Mouse (Mus musculus) heart, embryonic 14.5 days (tissue): ENCODE data around the gene Qrich2. TPM values are rescaled to one million over a fixed set of nuclear protein-coding genes. Genes with fewer than 3 reads are reported as not detected.

Experiments
- ATAC-seq: fragments of 200-750 bp; cut with Nextera tagmentation; 2 replicates; pipeline ENCODE4 v1.8.0; 2017; ENCODE audit warnings: low read depth, moderate TSS enrichment; ENCODE audit not compliant: insufficient number of reproducible peaks, insufficient read depth, low FRiP score
- H3K27ac ChIP-seq, 2 experiments: fragments of 200-500 bp in 1 of 2; fragments of 300-500 bp in 1 of 2; sonication (generic) in 1 of 2; replicated peaks in 1 of 2; 2 replicates each; pipeline ENCODE4 v1.5.1; 2012 to 2014; ENCODE audit warnings: low read depth in 2 of 2, low read length in 2 of 2, control low read depth in 1 of 2, mild to moderate bottlenecking in 1 of 2, mixed read lengths in 1 of 2; ENCODE audit not compliant: control insufficient read depth in 1 of 2, insufficient read depth in 1 of 2
- H3K27me3 ChIP-seq: fragments of 300-500 bp; sonication (generic); 2 replicates; pipeline ENCODE4 v1.6.1; 2014; ENCODE audit warnings: mild to moderate bottlenecking, low read length, control low read depth; ENCODE audit not compliant: control insufficient read depth, insufficient read depth
- H3K36me3 ChIP-seq: fragments of 300-500 bp; sonication (generic); 2 replicates; pipeline ENCODE4 v1.6.1; 2014; ENCODE audit warnings: mild to moderate bottlenecking, control low read depth, low read length, mixed read lengths; ENCODE audit not compliant: control insufficient read depth, insufficient read depth
- H3K4me1 ChIP-seq, 2 experiments: fragments of 200-500 bp in 1 of 2; fragments of 300-500 bp in 1 of 2; sonication (generic) in 1 of 2; 2 replicates each; pipeline ENCODE4 v1.6.1; 2012 to 2014; ENCODE audit warnings: low read length in 2 of 2, control low read depth in 1 of 2, mixed read lengths in 1 of 2; ENCODE audit not compliant: control insufficient read depth in 2 of 2, insufficient read depth in 2 of 2
- H3K4me2 ChIP-seq: fragments of 300-500 bp; sonication (generic); 2 replicates; pipeline ENCODE4 v1.6.1; 2014; ENCODE audit warnings: mild to moderate bottlenecking, low read length
- H3K4me3 ChIP-seq, 2 experiments: fragments of 200-500 bp in 1 of 2; fragments of 300-500 bp in 1 of 2; sonication (generic) in 1 of 2; 2 replicates each; pipeline ENCODE4 v1.5.1; 2012 to 2014; ENCODE audit warnings: low read length in 2 of 2, mild to moderate bottlenecking in 2 of 2, control low read depth in 1 of 2, low read depth in 1 of 2, moderate library complexity in 1 of 2; ENCODE audit not compliant: control insufficient read depth in 1 of 2, insufficient read depth in 1 of 2
- H3K9ac ChIP-seq: fragments of 300-500 bp; sonication (generic); 2 replicates; pipeline ENCODE4 v1.6.1; 2014; ENCODE audit warnings: mild to moderate bottlenecking, low read length
- H3K9me3 ChIP-seq: fragments of 300-500 bp; sonication (generic); 2 replicates; pipeline ENCODE4 v1.6.1; 2016; ENCODE audit warnings: low read length, control low read depth; ENCODE audit not compliant: control insufficient read depth
- WGBS: fragments of 180-500 bp; shearing (Covaris S2); extraction: QIAGEN DNeasy Blood & Tissue Kit; methylation state at CpG from one replicate; pipeline ENCODE4 v1.1.7; 2014; 5-methylcytosine and 5-hydroxymethylcytosine counted together
- polyA plus RNA-seq: library from polyadenylated mRNA; unstranded; fragments of >200 nt; fragmentation: Nextera tagmentation; extraction: Ambion mirVana; gene quantifications from 2 replicates; pipeline ENCODE4 v1.2.1, GENCODE M21; 2014

The Qrich2 gene
- polyA plus RNA-seq, 1 experiment from 2014 or later = not detected

DNA sequence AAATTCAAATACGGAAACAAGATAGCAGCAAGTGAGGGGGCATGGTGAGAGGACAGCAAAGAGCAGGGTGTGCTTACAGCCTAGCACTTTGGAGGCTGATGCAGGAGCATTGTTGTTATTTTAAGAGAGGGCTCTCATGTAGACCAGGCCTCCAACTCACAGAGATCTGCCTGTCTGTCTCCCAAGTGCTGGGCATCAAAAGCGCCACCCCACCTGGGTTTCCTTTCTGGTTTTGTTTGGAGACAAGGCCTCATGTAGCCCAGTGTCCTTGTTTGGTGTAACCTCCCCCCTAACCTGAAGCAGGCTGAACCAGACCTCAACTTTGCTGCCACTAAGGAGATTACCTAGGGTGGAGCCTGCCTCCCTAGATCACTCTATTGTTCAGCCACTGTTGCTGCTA is 43.5 kb downstream of the Qrich2 start:
- no peak for ATAC-seq
- Histone ChIP-seq H3K27me3 (no peaks in the 10 kb centered on the region), H3K36me3 (no peaks in the 10 kb centered on the region), H3K9ac (no peak overlapping the region), H3K4me3 (no peak overlapping the region), H3K9me3 (no peaks in the 10 kb centered on the region), H3K4me2 (no peak overlapping the region), H3K4me1 (peaks cover 8 to 11% of the 10 kb centered on the region in 2 experiments; a peak in 3 of 4 replicates), H3K27ac (no peak overlapping the region)
- 83% methylated on average over 2 of the region's 2 CpGs for WGBS

DNA sequence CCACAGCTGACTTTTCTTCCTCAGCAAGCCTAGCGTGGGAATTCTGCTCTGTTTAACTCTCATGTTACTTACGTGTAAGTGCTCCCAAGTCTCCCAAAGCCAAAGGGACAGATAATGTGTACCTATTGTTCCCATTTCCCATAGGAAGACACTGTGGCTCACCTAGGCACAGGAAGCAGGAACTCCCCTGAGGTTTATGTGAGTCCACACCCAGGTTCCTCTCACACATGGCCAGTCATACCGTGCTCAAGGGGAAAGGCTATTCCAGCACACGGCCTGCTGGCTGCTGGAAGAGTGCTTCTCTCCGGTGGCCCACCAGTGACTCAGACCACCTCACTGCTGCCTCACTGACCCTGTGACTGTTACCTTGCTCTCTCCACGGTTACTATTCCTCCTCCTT is 44.9 kb downstream of the Qrich2 start:
- Histone ChIP-seq H3K27ac (no peak overlapping the region), H3K27me3 (no peaks in the 10 kb centered on the region), H3K9me3 (no peaks in the 10 kb centered on the region), H3K4me2 (no peak overlapping the region), H3K4me1 (peaks cover 8 to 11% of the 10 kb centered on the region in 2 experiments; a peak in 3 of 4 replicates), H3K4me3 (no peak overlapping the region), H3K36me3 (no peaks in the 10 kb centered on the region), H3K9ac (no peak overlapping the region)
- 62% methylated on average over 6 of the region's 6 CpGs for WGBS
- ATAC-seq = no peak

DNA sequence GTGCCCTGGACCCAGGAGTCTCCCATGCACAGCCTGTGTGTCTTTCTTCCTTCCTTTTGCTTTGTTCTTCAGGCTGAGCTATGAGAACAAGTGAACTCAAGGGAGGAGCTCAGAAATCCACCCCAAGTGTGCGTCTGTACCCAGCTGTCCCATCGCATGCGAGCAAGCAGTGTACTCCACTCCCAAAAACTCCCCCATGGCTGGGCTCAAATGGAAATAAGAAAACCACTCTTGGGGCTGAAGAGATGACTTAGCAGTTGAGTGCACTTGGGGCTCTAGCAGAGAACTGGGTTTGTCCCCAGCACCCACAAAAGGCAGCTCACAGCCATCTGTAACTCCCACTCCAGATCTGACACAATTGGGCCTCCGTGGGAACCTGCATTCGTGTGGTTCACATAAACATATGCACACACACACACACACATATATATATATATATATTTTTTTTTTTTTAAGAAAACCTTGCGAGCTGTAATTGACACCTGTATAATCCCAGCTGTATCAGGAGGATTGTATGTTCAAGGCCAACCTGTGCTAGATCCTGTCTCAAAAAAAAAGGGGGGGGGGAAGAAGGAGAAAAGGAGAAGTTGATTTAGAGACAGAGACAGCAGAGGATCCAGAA is 47.1 kb downstream of the Qrich2 start:
- H3K4me1 ChIP-seq = peaks cover 0 to 4% of the 10 kb centered on the region in 2 experiments; a peak in 1 of 4 replicates
- H3K9me3 ChIP-seq = no peaks in the 10 kb centered on the region
- no peak overlapping the region for H3K9ac ChIP-seq
- H3K27ac ChIP-seq = no peak overlapping the region
- H3K4me2 ChIP-seq = no peak overlapping the region
- no peak overlapping the region for H3K4me3 ChIP-seq
- whole genome bisulfite sequencing = 84% methylated on average over 6 of the region's 6 CpGs
- no peak for ATAC-seq
- no peaks in the 10 kb centered on the region for H3K27me3 ChIP-seq
- no peaks in the 10 kb centered on the region for H3K36me3 ChIP-seq

DNA sequence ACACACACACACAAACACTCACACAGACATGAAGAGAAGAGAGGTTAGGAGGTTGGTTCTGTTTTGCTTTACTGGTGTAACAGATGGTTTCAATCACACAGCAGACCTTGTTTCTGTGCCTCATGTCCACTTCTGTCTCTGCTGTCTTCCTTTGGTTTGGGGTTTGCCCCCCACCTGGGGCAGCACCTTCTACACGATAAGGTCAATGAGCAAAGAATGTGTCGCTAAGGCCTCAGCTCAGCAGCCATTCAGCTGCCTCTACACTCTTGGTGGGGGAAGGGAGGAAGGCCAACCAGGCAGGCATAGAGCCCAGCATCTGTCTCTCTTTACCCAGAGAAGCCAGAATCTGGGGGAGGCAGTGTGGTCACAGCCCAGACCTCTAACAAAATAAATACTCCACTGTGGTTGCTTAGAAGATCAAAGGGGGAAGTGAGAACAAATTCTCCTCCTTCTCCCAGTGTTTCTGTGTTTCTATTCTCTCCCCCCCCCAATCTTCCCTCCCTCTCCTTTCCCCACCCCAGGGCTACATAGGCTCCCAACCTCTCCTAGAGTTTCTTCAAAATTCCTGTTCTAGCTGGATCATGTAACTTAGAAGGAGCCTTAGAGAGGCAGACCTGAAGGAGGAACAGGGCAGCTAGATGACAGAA is 47.7 kb downstream of the Qrich2 start:
- no peaks in the 10 kb centered on the region for H3K27me3 ChIP-seq
- peaks cover 2 to 5% of the 10 kb centered on the region in 2 experiments; a peak in 3 of 4 replicates for H3K4me1 ChIP-seq
- H3K36me3 ChIP-seq = no peaks in the 10 kb centered on the region
- WGBS = 8% methylated on average over 2 of the region's 2 CpGs
- no peak overlapping the region for H3K4me2 ChIP-seq
- no peak overlapping the region for H3K9ac ChIP-seq
- H3K4me3 ChIP-seq = no peak overlapping the region
- no peaks in the 10 kb centered on the region for H3K9me3 ChIP-seq
- no peak overlapping the region; a peak in 1 of 4 replicates for H3K27ac ChIP-seq
- ATAC-seq = no peak

DNA sequence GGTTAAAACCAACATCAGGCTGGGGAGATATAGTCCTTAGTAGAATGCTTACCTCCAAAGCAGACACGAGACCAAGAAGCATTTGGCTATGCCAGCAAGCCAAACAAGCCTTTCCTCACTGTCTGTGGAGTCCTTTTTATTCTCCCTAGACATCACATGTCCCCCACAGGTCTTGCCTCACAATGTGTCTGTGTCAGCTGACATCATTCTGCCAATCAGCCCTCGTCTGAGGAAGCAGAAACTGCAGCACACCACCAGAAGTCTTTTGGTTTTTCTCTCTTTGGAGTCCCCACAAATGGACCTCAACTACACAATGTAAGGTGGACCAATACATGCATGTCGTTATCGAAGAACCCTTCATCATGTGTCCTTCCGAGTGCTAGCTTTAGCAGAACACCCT is 49.0 kb downstream of the Qrich2 start:
- no peaks in the 10 kb centered on the region for H3K9me3 ChIP-seq
- H3K27ac ChIP-seq = no peak overlapping the region
- no peaks in the 10 kb centered on the region for H3K27me3 ChIP-seq
- no peak for ATAC-seq
- H3K4me3 ChIP-seq = no peak overlapping the region
- no peak overlapping the region for H3K4me2 ChIP-seq
- no peaks in the 10 kb centered on the region for H3K36me3 ChIP-seq
- no peak overlapping the region for H3K9ac ChIP-seq
- peaks cover 3 to 10% of the 10 kb centered on the region in 2 experiments; a peak in 3 of 4 replicates for H3K4me1 ChIP-seq
- 85% methylated on average over 5 of the region's 5 CpGs for WGBS

DNA sequence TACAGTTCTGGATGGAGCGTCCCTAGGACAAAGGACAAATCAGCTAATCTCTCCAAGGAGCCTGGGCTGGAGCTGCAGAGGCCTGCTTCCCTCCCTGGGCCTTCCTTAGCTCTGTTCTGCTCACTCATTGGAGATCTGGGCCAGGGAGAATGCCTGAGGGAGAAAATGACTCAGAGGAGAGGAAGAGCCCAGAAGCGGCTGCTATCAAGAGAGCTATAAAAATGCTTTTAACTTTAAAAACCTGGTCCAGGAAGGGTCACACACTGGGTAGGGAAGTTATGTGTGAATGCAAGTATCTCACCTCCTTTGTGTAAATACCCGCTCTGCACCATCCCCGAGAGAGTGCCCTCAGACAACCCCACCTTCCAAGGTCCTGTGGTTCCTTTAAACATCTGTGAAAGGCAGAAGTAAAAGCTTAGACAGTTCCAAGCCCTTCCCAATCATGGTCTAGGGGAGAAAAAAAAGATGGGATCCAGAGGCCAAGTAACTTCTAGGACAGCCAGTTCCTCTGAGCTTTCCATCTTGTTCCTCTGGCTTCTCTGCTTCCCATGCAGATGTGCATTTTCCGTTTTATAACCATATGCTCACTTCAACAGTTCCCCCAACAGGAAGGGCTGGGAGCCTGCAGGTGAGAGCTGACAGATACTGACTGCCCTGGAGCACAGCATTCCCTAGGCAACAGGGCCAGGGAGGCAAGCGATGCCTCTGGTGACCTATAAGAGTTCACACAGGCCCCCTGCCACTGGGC is 49.7 kb downstream of the Qrich2 start:
- H3K4me1 ChIP-seq = peaks cover 7 to 11% of the 10 kb centered on the region in 2 experiments
- no peak overlapping the region for H3K4me3 ChIP-seq
- no peaks in the 10 kb centered on the region for H3K9me3 ChIP-seq
- WGBS = 63% methylated on average over 6 of the region's 6 CpGs
- H3K27me3 ChIP-seq = no peaks in the 10 kb centered on the region
- no peak overlapping the region for H3K4me2 ChIP-seq
- H3K36me3 ChIP-seq = no peaks in the 10 kb centered on the region
- H3K9ac ChIP-seq = no peak overlapping the region
- no peak overlapping the region for H3K27ac ChIP-seq
- ATAC-seq = no peak

DNA sequence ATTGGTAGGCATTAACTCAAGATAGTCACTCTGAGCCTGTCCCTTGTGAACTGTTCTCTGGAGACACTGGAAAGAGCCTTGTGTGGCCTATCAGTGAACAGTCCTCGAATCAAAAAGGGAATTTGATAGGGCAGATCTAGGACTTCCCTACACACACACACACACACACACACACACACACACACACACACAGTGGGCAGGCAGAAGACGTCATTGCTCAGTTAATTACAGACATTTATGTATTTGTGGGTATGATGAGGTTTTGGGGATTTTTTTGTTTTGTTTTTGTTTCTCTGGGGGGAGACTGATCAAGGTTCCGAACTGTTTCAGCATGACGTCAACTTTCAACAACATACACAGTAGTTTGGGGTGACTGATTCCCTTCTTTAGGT is 52.4 kb downstream of the Qrich2 start:
- peak overlapping the region; percentile 99 for H3K4me2 ChIP-seq
- 76% methylated on average over 4 of the region's 4 CpGs for WGBS
- H3K4me1 ChIP-seq = peaks cover 7 to 9% of the 10 kb centered on the region in 2 experiments
- no peaks in the 10 kb centered on the region for H3K36me3 ChIP-seq
- no peaks in the 10 kb centered on the region for H3K27me3 ChIP-seq
- peak overlapping the region; percentile 82 for H3K9ac ChIP-seq
- peak overlapping the region in 1 of 2 experiments; percentile 76; a peak in 2 of 4 replicates for H3K4me3 ChIP-seq
- no peak overlapping the region for H3K27ac ChIP-seq
- H3K9me3 ChIP-seq = no peaks in the 10 kb centered on the region
- ATAC-seq = no peak
